Mouse (Mus musculus) hindbrain, postnatal 0 days (tissue): Measurements from ENCODE around the gene F3. TPM values are rescaled to one million over a fixed set of nuclear protein-coding genes. Genes with fewer than 3 reads are reported as not detected.
"Not testable (repeated sequence)": the region's sequence is repeated elsewhere in the genome, so short reads cannot be mapped to it uniquely, and the experiment has no call there.

Source experiments
- ATAC-seq: fragments of 200-750 bp; cut with Nextera tagmentation; 2 replicates; pipeline ENCODE4 v1.8.0; 2017; ENCODE audit warnings: mild to moderate bottlenecking, moderate TSS enrichment, moderate library complexity
- DNase-seq: peaks from one replicate; pipeline ENCODE4 v3.0.0-alpha.2; 2015; ENCODE audit warnings: low spot score
- H3K27ac ChIP-seq: fragments of 300-500 bp; sonication (generic); 2 replicates; pipeline ENCODE4 v1.5.1; 2014; ENCODE audit warnings: mild to moderate bottlenecking
- H3K27me3 ChIP-seq: fragments of 300-500 bp; sonication (generic); 2 replicates; pipeline ENCODE4 v1.6.1; 2014; ENCODE audit warnings: low read length, mixed read lengths; ENCODE audit not compliant: insufficient read depth
- H3K36me3 ChIP-seq: fragments of 300-500 bp; sonication (generic); 2 replicates; pipeline ENCODE4 v1.6.1; 2014; ENCODE audit warnings: low read length, mixed read lengths; ENCODE audit not compliant: insufficient read depth
- H3K4me1 ChIP-seq: fragments of 300-500 bp; sonication (generic); 2 replicates; pipeline ENCODE4 v1.6.1; 2014; ENCODE audit warnings: antibody characterized with exemption, low read length, mixed read lengths; ENCODE audit not compliant: insufficient read depth
- H3K4me2 ChIP-seq: fragments of 300-500 bp; sonication (generic); 2 replicates; pipeline ENCODE4 v1.6.1; 2014; ENCODE audit warnings: low read depth, mild to moderate bottlenecking, low read length, moderate library complexity, mixed read lengths
- H3K4me3 ChIP-seq: fragments of 300-500 bp; sonication (generic); 2 replicates; pipeline ENCODE4 v1.5.1; 2014; ENCODE audit warnings: low read length
- H3K9ac ChIP-seq: fragments of 300-500 bp; sonication (generic); replicated peaks from 2 replicates; pipeline ENCODE4 v1.6.1; 2014; ENCODE audit warnings: mild to moderate bottlenecking, low read length, moderate library complexity, mixed read lengths
- H3K9me3 ChIP-seq: fragments of 300-500 bp; sonication (generic); 2 replicates; pipeline ENCODE4 v1.6.1; 2016; ENCODE audit warnings: low read length, mixed read lengths
- CTCF ChIP-seq: IDR thresholded peaks from 2 replicates; pipeline ENCODE4 v1.5.1; 2016; ENCODE audit warnings: antibody characterized with exemption, control low read depth, low read depth
- WGBS: fragments of 180-500 bp; shearing (Covaris S2); extraction: QIAGEN DNeasy Blood & Tissue Kit; methylation state at CpG from one replicate; pipeline ENCODE4 v1.1.7; 2014; 5-methylcytosine and 5-hydroxymethylcytosine counted together
- polyA plus RNA-seq: library from polyadenylated mRNA; unstranded; fragments of >200 nt; fragmentation: Nextera tagmentation; extraction: Ambion mirVana; gene quantifications from 2 replicates; pipeline ENCODE4 v1.2.1, GENCODE M21; 2015
- total RNA-seq: library from RNA; depleted of rRNA; stranded (reverse); fragments of >200 nt; gene quantifications from 2 replicates; pipeline ENCODE4 v1.2.3, GENCODE M21; 2014

The F3 gene
- total and polyA plus RNA-seq, 2 experiments from 2014 or later: 12.0 to 15.2 TPM

DNA sequence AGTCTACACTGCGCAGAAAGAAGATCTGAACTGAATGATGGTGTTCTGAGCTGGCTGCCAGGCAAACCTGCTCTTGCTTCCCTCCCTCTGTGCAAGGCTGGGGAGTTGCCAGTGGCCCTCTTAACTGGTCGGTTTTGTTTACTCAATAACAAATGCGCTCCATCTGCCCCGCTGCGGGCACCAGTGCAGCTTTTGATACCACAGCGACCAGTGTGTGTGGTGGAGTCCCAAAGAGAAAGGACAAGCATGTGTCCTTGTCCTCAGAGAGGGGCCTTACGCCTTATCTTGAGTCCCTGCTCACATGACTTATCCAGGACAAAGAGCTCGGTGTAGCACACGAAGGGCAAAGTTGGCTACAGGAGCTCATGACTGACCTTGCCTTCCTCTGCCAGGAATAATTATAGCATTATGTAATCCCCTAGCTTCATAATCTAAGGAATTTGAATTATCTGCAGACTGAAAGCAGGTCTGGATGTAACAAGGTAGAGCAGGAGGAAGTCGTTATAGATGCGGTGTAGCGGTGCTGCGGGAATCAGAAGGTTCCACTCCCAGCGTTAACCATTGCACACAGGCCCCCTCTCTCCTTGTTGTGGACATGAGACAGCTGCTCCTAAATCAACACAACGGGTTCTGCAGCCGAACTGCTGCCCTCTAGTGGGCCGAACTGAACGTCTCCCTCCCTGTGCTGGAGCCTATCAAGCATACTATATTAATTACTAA is 12.8 kb downstream of the F3 start:
- Histone ChIP-seq H3K27me3 (no peaks in the 10 kb centered on the region), H3K9ac (no peak overlapping the region), H3K4me2 (no peak overlapping the region; the same call in 1 of the 2 replicates), H3K36me3 (peaks cover 12% of the 10 kb centered on the region; the same call in 1 of the 2 replicates), H3K4me3 (no peak overlapping the region), H3K27ac (peak overlapping the region; percentile 46), H3K4me1 (no peaks in the 10 kb centered on the region), H3K9me3 (no peaks in the 10 kb centered on the region)
- WGBS: 16% methylated on average over 18 of the region's 18 CpGs
- ATAC-seq (peak; percentile 91), DNase-seq (peak; percentile 90)
- peak; percentile 90 for TF ChIP-seq CTCF

DNA sequence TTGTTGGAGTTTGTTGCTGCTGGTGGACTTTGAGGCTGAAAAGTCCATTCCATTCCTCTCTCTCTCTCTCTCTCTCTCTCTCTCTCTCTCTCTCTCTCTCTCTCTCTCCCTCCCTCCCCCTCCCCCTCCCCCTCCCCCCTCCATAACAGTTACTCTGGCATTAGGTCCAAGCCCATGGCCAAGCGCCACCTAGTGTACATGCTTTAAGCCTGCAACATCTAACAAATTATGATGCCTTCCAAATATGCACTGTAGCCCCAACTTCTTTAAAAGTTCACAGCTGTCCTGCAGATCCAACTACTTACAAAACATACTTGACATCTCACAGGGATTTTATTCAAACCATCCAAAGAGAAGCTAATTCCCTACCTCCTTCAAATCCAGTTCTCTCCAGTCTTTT is 14.1 kb downstream of the F3 start:
- Histone ChIP-seq H3K27ac (no peak overlapping the region), H3K36me3 (no peaks in the 10 kb centered on the region; the same call in 1 of the 2 replicates), H3K4me2 (no peak overlapping the region), H3K4me1 (no peaks in the 10 kb centered on the region), H3K27me3 (no peaks in the 10 kb centered on the region), H3K9ac (no peak overlapping the region), H3K9me3 (no peaks in the 10 kb centered on the region), H3K4me3 (no peak overlapping the region)
- 33% methylated on average over 1 of the region's 1 CpGs for WGBS
- DNase-seq: peak; percentile 57
- TF ChIP-seq CTCF: peak; percentile 69
- no peak for ATAC-seq

DNA sequence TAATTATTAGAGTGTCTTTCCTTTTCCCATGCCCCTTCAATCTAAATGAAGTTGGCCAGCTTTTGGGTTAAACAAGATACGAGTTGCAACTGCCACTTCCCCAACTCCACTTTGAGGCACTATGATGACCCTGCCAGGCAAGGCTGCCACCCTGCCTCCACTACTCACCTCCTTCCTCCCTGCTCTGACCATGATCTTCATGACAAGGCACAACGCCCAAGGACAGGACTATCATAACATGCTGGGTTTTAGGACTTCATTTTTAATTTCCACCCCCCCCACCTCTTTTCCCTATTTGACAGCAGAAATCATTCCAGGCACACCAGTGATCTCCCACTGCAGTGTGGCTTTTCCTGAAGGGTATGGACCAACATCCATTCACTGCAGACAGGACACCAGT is 14.6 kb downstream of the F3 start:
- WGBS: 75% methylated on average over 2 of the region's 2 CpGs

DNA sequence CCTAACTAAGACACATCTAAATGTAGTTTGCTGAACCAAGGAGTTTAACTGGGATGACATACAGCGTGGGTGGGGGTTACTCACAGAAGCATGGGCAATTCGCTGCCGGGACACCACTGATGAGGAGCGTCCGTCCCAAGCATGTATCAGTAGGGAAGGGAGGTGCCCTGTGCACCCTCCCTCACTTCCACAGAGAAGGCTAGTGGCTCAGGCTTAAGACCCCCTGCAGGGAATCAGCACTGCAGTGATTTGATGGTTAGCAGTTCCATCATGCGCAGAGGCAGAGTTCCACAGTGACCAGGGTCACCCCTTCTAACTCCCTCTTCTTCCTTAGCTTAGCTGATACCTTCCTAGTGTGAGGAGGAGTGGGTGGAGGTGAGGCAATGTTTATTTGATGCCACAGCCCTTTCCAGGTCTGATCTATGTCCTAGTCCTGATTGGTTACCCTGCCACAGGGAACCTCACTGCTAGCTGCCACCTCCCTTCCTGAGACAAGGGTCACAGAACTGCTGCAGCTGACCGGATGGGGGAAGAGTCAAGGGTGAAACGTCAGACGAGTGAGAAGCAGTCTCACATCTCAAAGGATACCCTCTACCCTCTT is 15.5 kb downstream of the F3 start:
- Histone ChIP-seq H3K27me3 (no peaks in the 10 kb centered on the region), H3K9me3 (no peaks in the 10 kb centered on the region), H3K4me2 (no peak overlapping the region), H3K27ac (no peak overlapping the region), H3K36me3 (no peaks in the 10 kb centered on the region; the same call in 1 of the 2 replicates), H3K4me3 (no peak overlapping the region), H3K4me1 (no peaks in the 10 kb centered on the region), H3K9ac (no peak overlapping the region)
- DNase-seq (no peak), ATAC-seq (no peak)
- TF ChIP-seq CTCF: no peak
- WGBS: 84% methylated on average over 9 of the region's 9 CpGs

More for the DNA sequence above, 14.6 kb downstream of the F3 start:
- H3K27ac ChIP-seq: no peak overlapping the region
- no peaks in the 10 kb centered on the region for H3K27me3 ChIP-seq
- TF ChIP-seq CTCF: no peak
- ATAC-seq (no peak), DNase-seq (no peak)
- H3K36me3 ChIP-seq: no peaks in the 10 kb centered on the region; the same call in 1 of the 2 replicates
- no peak overlapping the region for H3K4me2 ChIP-seq
- H3K4me1 ChIP-seq: no peaks in the 10 kb centered on the region
- H3K4me3 ChIP-seq: no peak overlapping the region
- no peaks in the 10 kb centered on the region for H3K9me3 ChIP-seq
- H3K9ac ChIP-seq: no peak overlapping the region

DNA sequence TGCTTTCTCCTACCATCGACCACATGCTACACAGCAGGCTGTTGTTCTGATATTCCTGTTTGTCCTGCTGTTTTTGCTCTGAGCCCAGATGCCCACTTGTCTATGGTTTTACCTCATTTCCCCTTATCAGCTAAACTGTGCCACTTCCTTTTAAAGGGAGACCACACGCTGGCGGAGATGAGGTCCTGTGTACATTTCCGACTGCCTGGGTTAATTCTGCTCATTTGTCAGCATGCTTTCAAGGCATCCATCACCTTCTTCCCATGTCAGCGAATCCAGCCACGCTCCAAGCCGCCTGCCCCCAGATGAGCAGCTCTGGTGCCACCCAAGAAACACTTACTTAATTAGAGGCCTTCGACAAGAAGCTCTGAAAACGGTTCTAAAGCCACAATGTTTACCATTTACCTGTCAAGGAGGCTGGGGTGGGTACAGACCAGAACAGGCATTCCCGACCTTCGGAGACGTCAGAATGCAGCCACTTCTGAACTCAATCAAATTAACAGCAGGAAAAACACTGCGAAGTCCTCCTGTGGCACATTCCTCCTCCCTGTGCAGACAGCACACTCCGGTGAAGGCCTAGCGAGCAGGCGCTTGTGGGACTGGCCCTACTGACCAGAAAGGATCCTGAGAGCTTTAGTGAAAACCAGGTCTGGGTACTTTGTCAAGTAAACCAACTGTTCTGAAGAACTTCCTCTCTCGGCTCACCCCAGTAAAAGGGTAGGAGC is 16.3 kb downstream of the F3 start:
- Histone ChIP-seq H3K4me2 (no peak overlapping the region), H3K4me1 (no peaks in the 10 kb centered on the region), H3K9ac (no peak overlapping the region), H3K27ac (no peak overlapping the region), H3K36me3 (no peaks in the 10 kb centered on the region), H3K9me3 (no peaks in the 10 kb centered on the region), H3K27me3 (no peaks in the 10 kb centered on the region), H3K4me3 (no peak overlapping the region)
- ATAC-seq: no peak
- 70% methylated on average over 17 of the region's 17 CpGs for WGBS
- TF ChIP-seq CTCF: no peak
- DNase-seq: no peak

DNA sequence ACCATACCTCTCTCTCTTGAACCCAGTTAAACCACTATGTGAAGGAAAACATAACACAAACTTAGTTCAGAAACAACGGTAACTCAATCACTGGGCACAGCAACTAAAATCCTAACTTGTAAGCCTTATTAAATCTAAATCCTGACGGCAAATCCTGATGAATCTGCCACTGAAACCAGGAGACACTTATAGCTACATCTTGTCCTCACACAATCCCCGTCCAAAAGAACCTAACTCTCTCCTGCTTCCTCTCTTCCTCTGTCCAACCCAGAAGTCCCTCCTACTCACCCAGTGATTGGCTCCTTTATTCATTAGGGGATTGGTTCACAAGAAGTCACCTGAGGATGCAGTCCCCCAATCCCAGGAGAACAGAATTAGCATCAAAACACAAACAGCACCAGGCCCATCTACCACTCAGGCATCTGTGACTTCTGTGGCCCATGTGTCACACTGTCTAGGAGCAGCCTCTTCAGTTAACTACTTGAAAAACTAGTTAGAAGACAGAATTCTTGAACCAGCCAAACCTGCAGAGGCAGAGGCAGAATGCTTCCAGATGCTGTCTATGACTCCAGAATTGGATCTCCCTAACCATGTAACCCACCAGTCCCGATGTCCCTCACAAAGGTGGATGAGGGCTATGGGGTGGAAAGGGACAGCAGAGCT is 18.0 kb downstream of the F3 start:
- not testable (repeated sequence) for H3K4me3 ChIP-seq, H3K36me3 ChIP-seq, H3K9me3 ChIP-seq, DNase-seq, ATAC-seq, H3K27me3 ChIP-seq, H3K4me1 ChIP-seq, H3K4me2 ChIP-seq, H3K9ac ChIP-seq, H3K27ac ChIP-seq
- 87% methylated on average over 4 of the region's 4 CpGs for WGBS

DNA sequence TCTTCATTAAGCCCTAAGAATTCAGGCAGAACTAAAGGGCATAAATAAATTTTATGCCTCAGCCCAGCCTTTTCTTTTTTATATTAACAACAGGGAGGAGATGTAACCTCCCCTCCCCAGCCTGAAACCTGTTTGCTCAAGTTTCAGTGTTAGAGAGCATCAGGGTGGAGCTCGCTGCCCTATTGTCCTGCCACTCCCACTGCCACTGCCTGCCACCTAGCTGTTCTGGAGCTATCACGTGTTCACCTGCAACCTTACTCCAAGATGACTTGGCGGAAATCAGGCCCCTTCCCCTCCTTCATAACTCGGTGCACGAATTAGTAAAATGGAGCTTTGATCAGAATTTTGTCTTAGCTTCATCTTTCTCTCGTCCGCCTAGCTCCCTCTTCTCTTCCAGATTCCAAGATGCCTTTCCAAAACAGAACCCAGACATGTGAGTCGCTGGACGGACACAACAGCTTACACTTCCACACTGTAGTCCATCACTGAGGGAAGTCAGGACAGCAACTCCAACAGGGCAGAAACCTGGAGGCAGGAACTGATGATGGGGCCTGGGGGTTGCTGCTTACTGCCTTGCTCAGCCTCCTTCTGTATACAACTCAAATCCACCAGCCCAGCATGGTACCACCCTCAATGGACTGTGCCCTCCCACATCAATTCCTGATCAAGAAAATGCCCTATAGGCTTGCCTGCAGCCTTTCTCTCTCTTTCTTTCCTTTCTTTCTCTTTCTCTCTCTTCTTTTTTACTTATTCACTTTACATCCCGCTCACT is 31.2 kb downstream of the F3 start:
- not testable (repeated sequence) for H3K27me3 ChIP-seq, DNase-seq, H3K4me2 ChIP-seq, ATAC-seq, H3K27ac ChIP-seq, H3K4me1 ChIP-seq, H3K9ac ChIP-seq, H3K9me3 ChIP-seq, H3K36me3 ChIP-seq, H3K4me3 ChIP-seq
- 86% methylated on average over 10 of the region's 10 CpGs for WGBS
